Mouse (Mus musculus) erythroblast, embryonic 14.5 days (primary cell): ENCODE results near the gene Foxo6. TPM values are rescaled to one million over a fixed set of nuclear protein-coding genes. Genes with fewer than 3 reads are reported as not detected.

ENCODE experiments used
- H3K27me3 ChIP-seq: 2 replicates; pipeline ENCODE4 v1.6.1; 2012; ENCODE audit warnings: inconsistent platforms; ENCODE audit not compliant: control insufficient read depth
- H3K36me3 ChIP-seq: 2 replicates; pipeline ENCODE4 v1.6.1; 2012; ENCODE audit warnings: mild to moderate bottlenecking, inconsistent platforms; ENCODE audit not compliant: control insufficient read depth
- H3K4me1 ChIP-seq: 2 replicates; pipeline ENCODE4 v1.6.1; 2012; ENCODE audit warnings: inconsistent platforms; ENCODE audit not compliant: control insufficient read depth
- H3K4me3 ChIP-seq: replicated peaks from 2 replicates; pipeline ENCODE3; 2012; ENCODE audit warnings: moderate library complexity, mild to moderate bottlenecking, inconsistent platforms
- H3K9me3 ChIP-seq: 2 replicates; pipeline ENCODE4 v1.6.1; 2012; ENCODE audit warnings: low read length, inconsistent platforms, mixed read lengths; ENCODE audit not compliant: control insufficient read depth
- GATA1 ChIP-seq: IDR thresholded peaks from 2 replicates; pipeline ENCODE4 v1.6.1; 2012; ENCODE audit warnings: low read length, inconsistent platforms, mixed read lengths
- TAL1 ChIP-seq: IDR thresholded peaks from 3 replicates; pipeline ENCODE4 v1.6.1; 2012; ENCODE audit warnings: low read length, inconsistent platforms, mixed read lengths
- polyA plus RNA-seq: library from polyadenylated mRNA; stranded (reverse); fragments of >175 nt; gene quantifications from 2 replicates; pipeline ENCODE4 v1.2.3, GENCODE M21; 2012

Gene Foxo6
- polyA plus RNA-seq, 1 experiment, result not detected

DNA sequence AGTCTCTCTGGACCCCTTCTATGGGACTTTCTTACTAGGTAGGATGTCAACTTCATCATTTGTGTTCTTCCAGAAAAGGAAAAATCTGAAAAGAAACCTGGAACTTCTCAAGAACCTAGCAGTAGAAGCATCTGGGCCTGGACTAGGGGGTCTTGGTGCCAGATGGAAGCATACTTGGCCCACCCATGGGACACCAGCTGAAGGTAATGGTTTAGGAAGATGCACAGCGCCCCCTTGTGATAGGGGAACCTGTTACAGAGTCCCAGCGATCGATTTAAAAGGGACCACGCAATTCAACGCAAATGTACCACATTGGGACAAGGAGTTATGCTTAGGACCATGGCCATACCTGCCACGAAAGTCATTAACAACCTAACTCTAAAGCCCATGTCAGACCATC lies 36.0 kb upstream of the Foxo6 start:
- H3K36me3 ChIP-seq, result no peaks in the 10 kb centered on the region
- TF ChIP-seq TAL1 (no peak), GATA1 (no peak)
- no peaks in the 10 kb centered on the region; the same call in 1 of the 2 replicates for H3K27me3 ChIP-seq
- H3K4me3 ChIP-seq, result no peak overlapping the region
- H3K4me1 ChIP-seq, result no peaks in the 10 kb centered on the region
- H3K9me3 ChIP-seq, result no peaks in the 10 kb centered on the region

DNA sequence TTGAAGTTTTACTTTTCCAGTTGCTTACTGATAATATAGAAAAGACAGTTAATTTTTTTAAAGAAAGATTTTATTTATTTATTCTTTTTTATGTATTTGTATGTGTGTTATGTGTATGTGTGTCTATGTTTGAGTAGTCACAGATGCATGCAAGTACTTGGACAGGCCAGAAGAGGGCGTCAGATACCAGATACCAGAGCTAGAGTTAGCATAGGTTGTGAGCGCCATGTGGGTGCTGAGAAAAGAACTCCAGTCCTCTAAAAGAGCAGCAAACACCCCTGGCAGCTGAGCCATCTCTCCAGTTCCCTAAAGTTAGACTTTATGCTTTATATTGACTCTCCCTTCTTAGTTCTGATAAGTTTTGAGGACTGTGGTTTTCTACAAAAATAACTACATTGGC lies 30.4 kb upstream of the Foxo6 start:
- H3K9me3 ChIP-seq, result no peaks in the 10 kb centered on the region
- H3K4me1 ChIP-seq, result no peaks in the 10 kb centered on the region
- peaks cover 3% of the 10 kb centered on the region; the same call in 1 of the 2 replicates for H3K27me3 ChIP-seq
- no peaks in the 10 kb centered on the region for H3K36me3 ChIP-seq
- TF ChIP-seq GATA1, result no peak
- no peak overlapping the region for H3K4me3 ChIP-seq

- Histone ChIP-seq H3K36me3 (no peaks in the 10 kb centered on the region), H3K4me3 (no peak overlapping the region), H3K4me1 (no peaks in the 10 kb centered on the region), H3K9me3 (no peaks in the 10 kb centered on the region), H3K27me3 (peaks cover 3% of the 10 kb centered on the region; the same call in 1 of the 2 replicates)
- TF ChIP-seq TAL1 (no peak), GATA1 (no peak)
These were observed 29.6 kb upstream of the Foxo6 start for GRCm38 (mm10) chr4:120316716-120317115.

DNA sequence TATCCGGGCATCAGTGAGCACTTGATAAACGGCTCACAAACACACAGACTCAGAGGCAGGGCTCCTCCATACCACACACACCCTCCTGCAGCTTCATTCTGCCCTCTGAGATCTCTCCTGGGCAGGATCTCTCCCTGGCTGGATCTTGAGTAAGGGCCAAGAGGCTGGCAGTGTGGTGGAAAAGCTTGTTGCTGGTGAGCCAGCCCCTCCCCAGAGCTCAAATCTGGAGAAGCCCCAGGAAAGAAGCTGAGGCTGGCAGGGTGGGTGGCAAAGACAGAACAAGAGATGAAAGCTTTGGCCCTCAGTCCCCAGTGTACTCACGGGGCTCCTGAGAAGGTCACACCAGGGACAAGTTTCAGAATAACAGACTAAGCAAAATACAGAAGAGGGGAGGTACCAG lies 27.4 kb upstream of the Foxo6 start:
- TF ChIP-seq TAL1, result no peak
- TF ChIP-seq GATA1, result no peak
- Histone ChIP-seq H3K36me3 (no peaks in the 10 kb centered on the region), H3K9me3 (no peaks in the 10 kb centered on the region), H3K27me3 (peaks cover 3% of the 10 kb centered on the region; the same call in 1 of the 2 replicates), H3K4me3 (no peak overlapping the region), H3K4me1 (no peaks in the 10 kb centered on the region)

DNA sequence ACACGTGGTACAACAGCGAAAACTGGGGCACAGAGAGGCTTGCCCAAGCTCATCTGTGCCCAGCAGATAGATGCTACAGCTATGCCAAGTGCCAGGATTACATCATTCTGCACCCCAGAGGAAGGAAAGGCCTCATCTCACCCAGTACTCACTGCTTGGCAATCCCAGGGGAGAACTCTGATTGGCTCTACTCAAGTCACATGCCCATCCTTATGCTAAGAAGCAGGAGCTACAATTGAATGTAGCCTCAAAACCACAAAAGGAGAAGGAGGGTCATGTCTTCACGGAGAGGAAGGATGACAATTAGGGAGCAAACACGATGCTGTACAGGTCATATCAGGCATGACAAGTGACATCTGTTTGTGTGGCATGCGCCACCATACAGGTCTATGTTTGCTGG lies 26.2 kb upstream of the Foxo6 start:
- no peaks in the 10 kb centered on the region for H3K36me3 ChIP-seq
- no peaks in the 10 kb centered on the region for H3K4me1 ChIP-seq
- no peaks in the 10 kb centered on the region for H3K9me3 ChIP-seq
- H3K4me3 ChIP-seq, result no peak overlapping the region
- peaks cover 3% of the 10 kb centered on the region; the same call in 1 of the 2 replicates for H3K27me3 ChIP-seq
- TF ChIP-seq GATA1 (no peak), TAL1 (no peak)

DNA sequence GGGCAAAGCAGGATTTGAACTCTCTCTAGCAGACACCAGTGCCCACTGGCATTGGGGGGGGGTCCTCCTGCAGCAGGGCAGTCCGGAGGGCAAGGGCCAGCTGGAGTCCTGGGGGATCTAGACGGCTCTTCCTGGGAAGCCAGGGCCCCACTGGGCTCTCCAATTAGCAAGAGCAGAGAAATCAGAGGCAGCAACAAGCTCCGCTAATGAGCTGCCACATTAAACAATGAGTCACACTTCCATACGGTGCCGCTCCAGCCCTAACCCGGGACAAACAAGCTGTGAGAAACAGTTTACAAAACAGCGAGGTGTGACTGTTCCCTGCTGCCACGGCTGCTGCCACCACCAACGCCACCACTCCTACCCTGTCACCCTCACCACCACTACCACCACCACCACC lies 17.4 kb upstream of the Foxo6 start:
- Histone ChIP-seq H3K27me3 (no peaks in the 10 kb centered on the region; the same call in 1 of the 2 replicates), H3K4me3 (no peak overlapping the region), H3K4me1 (no peaks in the 10 kb centered on the region), H3K9me3 (no peaks in the 10 kb centered on the region), H3K36me3 (no peaks in the 10 kb centered on the region)
- TF ChIP-seq GATA1, result no peak
- TF ChIP-seq TAL1, result no peak

- no peaks in the 10 kb centered on the region for H3K4me1 ChIP-seq
- TF ChIP-seq TAL1 (no peak), GATA1 (no peak)
- H3K4me3 ChIP-seq, result no peak overlapping the region
- no peaks in the 10 kb centered on the region for H3K36me3 ChIP-seq
- H3K27me3 ChIP-seq, result no peaks in the 10 kb centered on the region
- H3K9me3 ChIP-seq, result no peaks in the 10 kb centered on the region
These were observed 12.1 kb upstream of the Foxo6 start for GRCm38 (mm10) chr4:120299287-120299686.

- Histone ChIP-seq H3K27me3 (peaks cover 32% of the 10 kb centered on the region), H3K9me3 (peaks cover 8% of the 10 kb centered on the region), H3K4me1 (peaks cover 15% of the 10 kb centered on the region), H3K36me3 (no peaks in the 10 kb centered on the region), H3K4me3 (no peak overlapping the region)
- TF ChIP-seq GATA1 (no peak), TAL1 (no peak)
These were observed 4.1 kb upstream of the Foxo6 start for GRCm38 (mm10) chr4:120291106-120291822.

DNA sequence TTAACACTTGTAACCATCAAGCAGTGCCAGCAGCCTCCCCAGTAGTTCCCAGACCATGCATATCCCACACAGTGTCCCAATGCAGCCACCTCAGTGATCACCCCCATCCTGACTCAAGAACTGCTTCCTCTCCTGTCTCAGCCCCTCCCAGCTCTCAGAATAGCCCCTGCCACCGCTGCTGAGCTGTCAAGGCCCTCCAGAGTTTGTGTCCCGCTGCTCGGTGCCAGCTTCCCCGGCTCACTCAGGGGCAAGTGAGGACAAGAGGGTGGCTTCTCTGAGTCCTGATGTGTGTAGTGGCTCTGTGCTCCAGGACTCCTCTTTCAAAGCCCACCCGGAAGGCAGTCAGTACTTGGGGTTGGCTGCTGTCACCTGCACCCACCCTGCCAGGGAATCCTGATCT lies 3.3 kb upstream of the Foxo6 start:
- peaks cover 40% of the 10 kb centered on the region for H3K27me3 ChIP-seq

More for the DNA sequence above, 3.3 kb upstream of the Foxo6 start:
- peaks cover 15% of the 10 kb centered on the region for H3K4me1 ChIP-seq
- no peaks in the 10 kb centered on the region for H3K36me3 ChIP-seq
- peaks cover 8% of the 10 kb centered on the region for H3K9me3 ChIP-seq
- no peak for TF ChIP-seq GATA1
- no peak for TF ChIP-seq TAL1
- H3K4me3 ChIP-seq, result no peak overlapping the region
